Mouse (Mus musculus) G1E (cell line): ENCODE data around the gene Retreg1.

Experiments
- CTCF ChIP-seq: IDR thresholded peaks from 2 replicates; pipeline ENCODE4 v1.5.1; 2012; ENCODE audit warnings: low read depth, low read length, inconsistent platforms, mixed read lengths
- GATA1 ChIP-seq: IDR thresholded peaks from 2 replicates; pipeline ENCODE4 v1.6.1; 2012; ENCODE audit warnings: borderline replicate concordance, low read length, inconsistent platforms, mixed read lengths
- POLR2AphosphoS5 ChIP-seq: IDR thresholded peaks from 2 replicates; pipeline ENCODE4 v1.6.1; 2012; ENCODE audit warnings: low read depth, low read length, inconsistent platforms; ENCODE audit not compliant: insufficient replicate concordance

DNA sequence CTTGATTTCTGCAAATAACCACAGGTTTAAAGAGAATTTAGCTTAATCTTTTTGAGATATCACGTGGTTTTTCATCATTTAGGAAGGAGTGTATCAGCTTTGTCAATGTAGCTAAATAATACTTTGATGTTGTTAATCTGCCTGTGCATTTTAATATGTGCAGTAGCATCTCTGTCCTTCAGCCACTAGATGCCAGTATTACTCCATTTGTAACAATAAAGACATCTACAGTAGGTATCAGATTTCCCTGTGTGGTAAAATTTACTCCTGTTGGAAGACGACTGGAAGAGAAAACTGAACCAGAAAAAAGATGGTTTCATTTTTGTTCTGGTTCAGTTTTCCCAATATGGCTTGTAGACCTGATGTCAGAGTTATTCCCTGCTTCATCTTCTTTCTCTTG is 152.5 kb downstream of the Retreg1 start:
- TF ChIP-seq GATA1 (no peak), CTCF (no peak), POLR2AphosphoS5 (no peak)
